Mouse (Mus musculus) embryonic fibroblast, embryonic 13.5 days (primary cell): ENCODE results near the gene Slf2. TPM values are rescaled to one million over a fixed set of nuclear protein-coding genes. Genes with fewer than 3 reads are reported as not detected.

ENCODE experiments used
- H3K27ac ChIP-seq: 2 replicates; pipeline ENCODE4 v1.5.1; 2012; ENCODE audit warnings: low read length, control low read depth, inconsistent platforms; ENCODE audit not compliant: insufficient read depth
- H3K4me1 ChIP-seq: 2 replicates; pipeline ENCODE4 v1.6.1; 2011; ENCODE audit warnings: low read length; ENCODE audit not compliant: control insufficient read depth, insufficient read depth
- H3K4me3 ChIP-seq: 2 replicates; pipeline ENCODE4 v1.5.1; 2011; ENCODE audit warnings: mild to moderate bottlenecking, control low read depth, low read length; ENCODE audit not compliant: insufficient read depth
- CTCF ChIP-seq: IDR thresholded peaks from 2 replicates; pipeline ENCODE4 v1.5.1; 2011; ENCODE audit warnings: mild to moderate bottlenecking, control low read depth, low read length, moderate library complexity, borderline replicate concordance; ENCODE audit not compliant: insufficient read depth
- POLR2A ChIP-seq: IDR thresholded peaks from 2 replicates; pipeline ENCODE4 v1.6.1; 2011; ENCODE audit warnings: low read depth, mild to moderate bottlenecking, control low read depth, low read length, moderate library complexity
- polyA plus RNA-seq: library from polyadenylated mRNA; stranded (reverse); fragments of >200 nt; gene quantifications from 2 replicates; pipeline ENCODE4 v1.2.4, GENCODE M21; 2011; ENCODE audit warnings: low read depth; ENCODE audit not compliant: missing spikeins, insufficient read length

Gene Slf2
- polyA plus RNA-seq, 1 experiment, result 28.0 TPM

DNA sequence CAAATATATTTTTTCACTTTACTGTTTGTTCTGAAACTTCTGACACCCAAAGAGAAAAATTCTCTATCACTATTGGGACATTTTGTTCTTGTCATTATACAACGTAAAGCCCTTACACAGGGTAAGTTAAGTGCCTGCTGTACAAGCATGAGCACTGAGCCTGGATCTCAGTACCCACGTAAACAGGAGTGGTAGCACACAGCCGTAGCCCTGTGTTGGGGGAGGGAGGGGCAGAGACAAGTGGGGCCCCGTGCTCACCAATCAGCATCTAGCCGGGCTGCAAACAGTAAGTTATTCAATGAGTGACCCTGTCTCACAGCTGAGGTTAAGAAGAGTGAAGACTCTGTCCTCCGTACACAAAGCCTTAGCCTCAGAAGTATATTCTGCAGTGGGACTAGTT, 45.7 kb downstream of the Slf2 start:
- no peak overlapping the region for H3K4me3 ChIP-seq
- no peak overlapping the region for H3K27ac ChIP-seq
- no peaks in the 10 kb centered on the region for H3K4me1 ChIP-seq
- TF ChIP-seq POLR2A (no peak), CTCF (no peak)

DNA sequence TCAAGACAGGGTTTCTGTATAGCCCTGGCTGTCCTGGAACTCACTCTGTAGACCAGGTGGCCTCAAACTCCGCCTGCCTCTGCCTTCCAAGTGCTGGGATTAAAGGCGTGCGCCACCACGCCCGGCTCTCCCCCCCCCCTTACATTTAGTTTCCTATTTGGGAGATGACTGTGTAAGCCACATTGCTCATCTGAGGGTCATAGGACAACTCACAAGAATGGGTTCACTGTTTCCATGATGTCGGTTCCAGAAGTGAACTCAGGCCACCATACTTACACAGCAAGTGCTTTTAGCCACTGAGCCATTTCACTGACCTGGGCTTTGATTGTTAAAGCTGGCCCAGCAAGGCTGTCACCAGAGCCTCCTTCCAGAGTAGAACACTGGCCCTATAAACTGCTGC, 46.2 kb downstream of the Slf2 start:
- no peak for TF ChIP-seq CTCF
- TF ChIP-seq POLR2A, result no peak
- H3K4me3 ChIP-seq, result no peak overlapping the region
- H3K4me1 ChIP-seq, result no peaks in the 10 kb centered on the region
- H3K27ac ChIP-seq, result no peak overlapping the region

DNA sequence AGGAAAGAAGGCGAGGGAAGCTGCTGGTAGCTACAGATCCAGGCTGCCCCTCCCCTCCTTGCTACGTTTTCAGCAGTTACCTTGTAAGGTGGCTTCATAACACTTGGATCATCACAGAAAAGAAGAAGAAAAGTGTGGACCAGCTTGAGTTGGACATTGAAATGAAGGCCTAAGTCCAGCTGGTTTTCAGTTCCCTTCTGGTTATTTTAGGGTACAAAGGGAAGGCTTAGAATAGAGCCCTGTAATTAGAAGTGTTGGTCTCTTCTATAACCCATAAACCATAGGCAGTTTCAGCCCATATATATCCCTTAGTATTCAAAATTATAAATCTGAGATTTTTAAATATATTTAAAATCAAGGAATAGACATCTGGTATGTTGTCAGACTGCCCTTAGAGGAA, 49.8 kb downstream of the Slf2 start:
- Histone ChIP-seq H3K4me1 (no peaks in the 10 kb centered on the region), H3K4me3 (no peak overlapping the region), H3K27ac (no peak overlapping the region)
- TF ChIP-seq CTCF (no peak), POLR2A (no peak)

DNA sequence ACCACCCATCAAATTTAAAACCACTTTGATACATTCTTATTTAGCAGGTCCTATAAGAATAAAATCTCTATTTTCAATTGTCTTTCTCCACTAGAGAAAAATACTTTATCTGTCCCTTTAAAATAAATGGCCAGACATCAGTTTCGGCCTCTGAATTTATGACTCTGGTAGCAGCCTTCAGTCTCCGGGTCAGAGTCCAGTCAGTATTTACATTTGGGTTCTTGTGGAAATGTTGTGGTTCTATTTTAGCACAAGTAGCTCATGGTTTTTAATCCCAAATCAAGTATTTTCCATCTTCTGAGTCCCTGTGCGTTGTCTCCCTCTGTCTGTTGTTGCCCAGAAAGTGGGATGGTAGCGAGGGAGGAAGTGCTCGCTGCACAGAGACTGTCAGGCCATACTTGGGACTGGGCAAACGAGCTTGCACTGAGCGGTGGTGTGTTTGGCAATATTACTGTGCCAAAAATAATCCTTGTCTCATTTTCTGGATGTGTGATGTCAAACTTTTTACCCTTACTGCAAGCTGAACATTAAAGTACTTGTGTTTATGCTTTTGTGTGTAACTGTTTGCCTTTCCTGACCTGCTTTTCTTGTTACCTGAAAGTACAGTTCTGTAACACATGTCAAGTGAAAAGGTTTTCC, 51.6 kb downstream of the Slf2 start:
- Histone ChIP-seq H3K27ac (no peak overlapping the region), H3K4me3 (no peak overlapping the region), H3K4me1 (no peaks in the 10 kb centered on the region)
- TF ChIP-seq POLR2A (no peak), CTCF (no peak)

DNA sequence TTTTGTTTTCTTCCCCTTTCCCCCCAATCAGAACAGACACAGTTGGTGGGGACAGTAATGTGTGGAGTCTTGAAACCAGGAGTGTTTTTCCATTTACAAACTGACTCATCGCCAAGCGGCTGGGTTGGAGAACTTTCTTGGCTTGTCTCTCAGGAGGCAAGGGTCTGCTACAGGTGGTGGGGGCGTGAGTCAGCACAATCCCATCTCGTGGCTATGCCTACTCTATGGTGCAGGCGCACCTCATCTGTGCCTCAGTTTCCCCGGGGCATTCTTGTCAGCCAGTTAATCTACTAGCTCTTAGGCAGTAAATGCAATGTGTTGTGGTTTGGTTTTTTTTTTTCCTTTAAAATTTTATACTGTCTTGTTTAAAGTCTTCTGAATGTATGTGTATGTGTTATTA, 52.4 kb downstream of the Slf2 start:
- TF ChIP-seq POLR2A (no peak), CTCF (no peak)
- Histone ChIP-seq H3K4me1 (no peaks in the 10 kb centered on the region), H3K27ac (no peak overlapping the region), H3K4me3 (no peak overlapping the region)

DNA sequence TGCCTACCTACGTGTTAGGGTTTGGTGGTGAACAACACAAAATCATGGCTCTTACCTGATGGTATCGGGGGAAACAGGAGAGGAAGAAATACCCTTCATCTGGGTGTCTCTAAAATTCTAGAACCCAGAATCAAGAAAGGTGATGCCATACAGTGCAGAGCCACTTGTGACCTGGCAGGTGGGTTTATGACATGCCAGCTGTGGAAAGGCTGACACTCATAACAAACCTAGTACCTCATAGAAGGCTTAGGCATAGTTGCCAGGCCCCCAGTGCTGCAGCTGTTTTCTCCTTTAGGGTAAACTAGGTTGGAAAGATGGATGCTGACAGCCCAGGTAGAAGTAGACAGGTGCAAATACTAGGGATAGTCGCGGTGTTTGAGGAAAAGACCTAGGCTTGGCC, 53.5 kb downstream of the Slf2 start:
- TF ChIP-seq CTCF, result no peak
- H3K27ac ChIP-seq, result no peak overlapping the region
- no peak overlapping the region for H3K4me3 ChIP-seq
- 0 out of 2 replicates have a peak, but pooled peaks cover under 1% of the 10 kb centered on the region for H3K4me1 ChIP-seq

DNA sequence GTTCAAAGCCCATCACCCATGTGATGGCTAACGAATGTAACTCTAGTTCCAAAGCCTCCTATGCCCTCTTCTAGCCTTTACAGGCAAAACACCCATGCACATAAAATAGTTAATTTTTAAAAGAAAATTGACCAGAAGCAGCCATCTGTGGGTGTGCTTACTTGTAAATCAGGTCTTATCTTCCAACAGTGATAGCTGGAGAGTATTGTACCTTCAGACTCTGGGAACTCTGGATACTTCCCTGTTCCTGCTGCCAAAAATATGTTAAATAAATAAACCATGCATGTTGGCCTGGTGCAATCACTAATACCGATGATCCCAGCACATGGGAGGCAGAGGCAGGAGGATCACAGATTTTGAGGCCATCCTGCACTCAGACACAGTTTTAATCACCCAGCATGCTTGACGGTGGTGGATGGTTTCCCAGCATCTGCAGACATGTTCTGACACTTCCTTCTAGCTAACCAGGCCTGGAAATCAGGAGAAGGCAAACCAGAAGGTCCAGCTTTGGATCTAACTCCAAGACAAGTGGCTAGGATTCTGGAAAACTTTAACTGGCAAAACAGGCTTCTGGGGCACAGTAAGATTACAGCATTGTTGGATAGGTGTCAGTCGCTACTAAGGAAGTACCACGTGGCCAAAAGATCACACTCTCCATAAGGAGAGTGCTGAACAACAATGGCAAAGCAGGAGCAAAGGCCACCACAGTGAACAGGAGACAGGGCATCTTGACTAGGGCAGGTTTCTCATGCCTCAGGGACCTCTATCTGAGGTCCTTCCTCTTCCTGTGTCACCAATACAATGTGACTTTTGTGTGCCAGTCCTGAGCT, 54.4 kb downstream of the Slf2 start:
- no peak overlapping the region for H3K4me3 ChIP-seq
- H3K27ac ChIP-seq, result no peak overlapping the region
- TF ChIP-seq POLR2A (no peak), CTCF (no peak)
- 0 out of 2 replicates have a peak, but pooled peaks cover 4% of the 10 kb centered on the region for H3K4me1 ChIP-seq

DNA sequence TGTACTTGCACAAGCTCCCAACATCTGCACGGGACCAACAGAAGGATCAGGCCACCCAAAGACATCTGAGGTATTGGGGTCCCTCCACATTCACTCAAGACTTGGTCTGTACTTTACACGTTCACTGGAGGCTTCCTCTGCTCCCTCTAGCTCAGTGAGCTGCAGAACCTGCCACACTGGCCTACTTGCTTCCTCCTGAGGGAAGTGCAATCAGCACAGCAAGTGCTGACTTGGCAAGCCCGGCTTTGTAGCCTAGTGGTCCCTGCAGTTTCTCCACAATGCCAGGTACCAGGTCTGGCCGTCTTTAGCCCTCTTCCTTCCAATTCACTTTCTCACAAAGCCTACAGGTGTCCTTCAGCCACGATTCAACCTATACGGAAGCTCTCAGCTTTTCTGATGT, 56.1 kb downstream of the Slf2 start:
- Histone ChIP-seq H3K4me3 (no peak overlapping the region), H3K27ac (no peak overlapping the region), H3K4me1 (0 out of 2 replicates have a peak, but pooled peaks cover 4% of the 10 kb centered on the region)
- TF ChIP-seq POLR2A (no peak), CTCF (no peak)

DNA sequence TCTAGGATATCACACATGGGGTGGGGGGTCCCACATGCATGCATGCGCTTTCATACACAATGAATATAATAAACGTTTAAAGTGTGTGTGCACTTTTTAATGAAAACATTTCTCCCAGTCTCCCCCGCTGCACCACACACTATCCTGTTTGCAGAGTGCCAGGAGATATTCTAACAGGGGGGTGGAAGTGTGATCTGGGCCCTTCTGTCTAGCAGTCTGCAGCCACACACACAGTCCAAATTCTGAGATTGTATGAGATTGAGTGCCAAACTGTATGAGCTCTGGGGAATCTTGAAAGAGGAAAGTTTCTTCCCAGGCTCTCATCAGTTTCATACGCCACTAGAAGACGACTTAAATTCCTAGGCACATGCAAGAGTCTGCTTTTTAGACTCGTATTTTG, 56.9 kb downstream of the Slf2 start:
- Histone ChIP-seq H3K27ac (no peak overlapping the region), H3K4me1 (0 out of 2 replicates have a peak, but pooled peaks cover 4% of the 10 kb centered on the region), H3K4me3 (no peak overlapping the region)
- no peak for TF ChIP-seq CTCF
- no peak for TF ChIP-seq POLR2A

DNA sequence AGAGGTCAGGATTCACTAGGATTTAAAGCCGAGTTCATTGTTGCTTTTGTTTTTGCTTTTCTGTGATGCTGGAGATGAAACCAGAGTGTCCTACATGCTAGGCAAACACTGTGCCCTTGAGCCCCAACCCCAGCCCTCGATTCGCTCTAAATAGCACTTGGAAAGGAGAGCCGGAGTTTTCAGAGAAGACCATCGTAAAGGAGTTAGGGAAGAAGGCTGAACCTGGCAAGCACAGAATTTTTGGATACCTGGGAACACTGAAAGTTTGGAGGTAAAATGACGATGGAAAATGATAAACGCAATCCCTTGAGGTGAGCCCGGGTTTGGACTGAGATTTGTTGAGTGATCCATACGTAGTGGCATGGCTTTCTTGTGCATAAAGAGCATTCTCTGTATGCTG, 57.4 kb downstream of the Slf2 start:
- Histone ChIP-seq H3K4me1 (0 out of 2 replicates have a peak, but pooled peaks cover 4% of the 10 kb centered on the region), H3K27ac (no peak overlapping the region), H3K4me3 (no peak overlapping the region)
- TF ChIP-seq POLR2A, result no peak
- no peak for TF ChIP-seq CTCF
